Mouse (Mus musculus) lung, adult 2 months (tissue): ENCODE measurements around the gene Gm10184.

Experiments used
- CTCF ChIP-seq: fragments of 200-500 bp; IDR thresholded peaks from 2 replicates; pipeline ENCODE4 v1.5.1; 2011; ENCODE audit warnings: mild to moderate bottlenecking, low read length, control low read depth; ENCODE audit not compliant: insufficient read depth
- POLR2A ChIP-seq: fragments of 200-500 bp; IDR thresholded peaks from 2 replicates; pipeline ENCODE4 v1.6.1; 2011; ENCODE audit warnings: low read depth, mild to moderate bottlenecking, control low read depth, low read length, borderline replicate concordance; ENCODE audit errors: extremely low read depth

GRCm38 (mm10) chr17:89902767-89903166 lies 7.5 kb downstream of the Gm10184 start:
- TF ChIP-seq CTCF = no peak
- no peak for TF ChIP-seq POLR2A
